Mouse (Mus musculus) urinary bladder, adult 2 months (tissue): Measurements from ENCODE around the gene Espn. TPM values are rescaled to one million over a fixed set of nuclear protein-coding genes. Genes with fewer than 3 reads are reported as not detected.
A peak's percentile ranks its signal among the peaks of the same experiment; 100 is the strongest.

Source experiments
- DNase-seq: peaks from one replicate; pipeline ENCODE4 v3.0.0; 2022; ENCODE audit warnings: low spot score
- polyA plus RNA-seq: library from polyadenylated mRNA; depleted of rRNA; stranded (reverse); fragments of >200 nt; gene quantifications from 2 replicates; pipeline ENCODE4 v1.2.3, GENCODE M21; 2012

Espn gene
- polyA plus RNA-seq, 1 experiment, result 7.8 TPM

- no peak for DNase-seq
These were observed 26.8 kb downstream of the Espn start for GRCm38 (mm10) chr4:152125161-152126025.

- DNase-seq, result no peak
These were observed 27.7 kb downstream of the Espn start for GRCm38 (mm10) chr4:152124361-152124961.

GRCm38 (mm10) chr4:152121183-152121505, 31.0 kb downstream of the Espn start:
- DNase-seq, result no peak

- no peak for DNase-seq
These were observed 31.6 kb downstream of the Espn start for GRCm38 (mm10) chr4:152120311-152121182.

- no peak for DNase-seq
These were observed 32.5 kb downstream of the Espn start for GRCm38 (mm10) chr4:152119396-152120292.

GRCm38 (mm10) chr4:152117538-152117937, 34.6 kb downstream of the Espn start:
- no peak for DNase-seq

GRCm38 (mm10) chr4:152115921-152116612, 36.1 kb downstream of the Espn start, which contains the start of gene Tnfrsf25:
TSS of gene Tnfrsf25 (plus strand) at chr4:152115934.
- no peak for DNase-seq

- DNase-seq, result no peak
These were observed 38.1 kb downstream of the Espn start for GRCm38 (mm10) chr4:152114080-152114479.

GRCm38 (mm10) chr4:152112329-152112728, 39.8 kb downstream of the Espn start:
- DNase-seq, result no peak

GRCm38 (mm10) chr4:152110689-152111088, 41.5 kb downstream of the Espn start:
- no peak for DNase-seq

GRCm38 (mm10) chr4:152109509-152109908, 42.7 kb downstream of the Espn start:
- DNase-seq, result no peak

- no peak for DNase-seq
These were observed 43.5 kb downstream of the Espn start for GRCm38 (mm10) chr4:152108673-152109072.

GRCm38 (mm10) chr4:152107971-152108509, 44.1 kb downstream of the Espn start:
- no peak for DNase-seq

- DNase-seq, result no peak
These were observed 44.7 kb downstream of the Espn start for GRCm38 (mm10) chr4:152107493-152107892.

GRCm38 (mm10) chr4:152106746-152107145, 45.4 kb downstream of the Espn start:
- no peak for DNase-seq

- DNase-seq, result peak; percentile 59
These were observed 49.1 kb downstream of the Espn start for GRCm38 (mm10) chr4:152103025-152103424.

- DNase-seq, result no peak
These were observed 50.2 kb downstream of the Espn start for GRCm38 (mm10) chr4:152101921-152102320.

GRCm38 (mm10) chr4:152101081-152101653, 51.0 kb downstream of the Espn start:
- no peak for DNase-seq

GRCm38 (mm10) chr4:152100541-152100940, 51.6 kb downstream of the Espn start:
- DNase-seq, result no peak
